Mouse (Mus musculus): ENCODE measurements around the gene a.

The a gene

DNA sequence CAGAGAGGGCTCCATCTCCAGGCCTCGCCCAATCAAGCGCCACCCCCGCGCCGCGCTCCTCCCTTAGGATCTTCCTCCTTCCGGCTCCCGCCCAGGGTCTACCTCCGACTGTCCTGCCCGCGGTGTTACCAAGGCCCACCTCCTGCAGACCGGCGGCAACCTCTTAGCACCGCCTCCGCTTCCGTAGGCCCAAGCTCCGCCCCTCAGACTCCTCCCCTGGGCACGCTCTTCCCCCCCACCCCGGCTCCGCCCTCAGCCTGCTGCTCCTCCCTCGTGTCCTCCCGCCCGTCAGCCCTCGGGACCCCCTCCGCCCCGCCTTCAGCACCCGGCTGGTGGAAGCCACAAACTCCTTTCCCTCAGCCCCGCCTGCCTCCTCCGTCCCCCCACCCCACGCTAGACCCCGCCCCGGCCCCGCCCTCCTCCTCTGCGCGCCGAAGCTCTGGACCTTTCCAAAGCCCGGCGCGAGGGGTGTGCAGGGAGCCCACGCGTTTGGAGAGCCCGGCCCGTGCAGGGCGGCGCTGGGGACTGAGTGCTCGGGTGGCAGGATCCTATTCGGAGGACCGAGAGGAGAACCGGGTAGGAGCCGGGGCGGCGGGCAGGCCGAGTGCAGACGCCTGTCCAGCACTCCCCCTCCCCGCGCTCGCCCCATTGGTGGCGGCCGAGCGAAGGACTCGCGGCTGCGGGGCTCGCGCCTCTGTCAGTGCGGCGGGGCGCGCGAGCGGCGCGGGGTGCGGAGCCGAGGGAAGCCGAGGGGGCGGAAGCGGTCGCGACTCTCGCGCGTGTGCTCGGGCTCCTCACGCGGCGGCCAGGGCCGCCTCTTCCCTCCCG is at the start of gene a, which contains the start of gene Raly:
Gene a, plus strand, starts transcription at position 747 of the 828 bp plus-strand sequence.
Gene Raly, plus strand, starts transcription at position 441 of the 828 bp plus-strand sequence.
- DNase-seq (ENCODE audit: low spot score in 2 of 2) = peak; percentile 95 to 96

DNA sequence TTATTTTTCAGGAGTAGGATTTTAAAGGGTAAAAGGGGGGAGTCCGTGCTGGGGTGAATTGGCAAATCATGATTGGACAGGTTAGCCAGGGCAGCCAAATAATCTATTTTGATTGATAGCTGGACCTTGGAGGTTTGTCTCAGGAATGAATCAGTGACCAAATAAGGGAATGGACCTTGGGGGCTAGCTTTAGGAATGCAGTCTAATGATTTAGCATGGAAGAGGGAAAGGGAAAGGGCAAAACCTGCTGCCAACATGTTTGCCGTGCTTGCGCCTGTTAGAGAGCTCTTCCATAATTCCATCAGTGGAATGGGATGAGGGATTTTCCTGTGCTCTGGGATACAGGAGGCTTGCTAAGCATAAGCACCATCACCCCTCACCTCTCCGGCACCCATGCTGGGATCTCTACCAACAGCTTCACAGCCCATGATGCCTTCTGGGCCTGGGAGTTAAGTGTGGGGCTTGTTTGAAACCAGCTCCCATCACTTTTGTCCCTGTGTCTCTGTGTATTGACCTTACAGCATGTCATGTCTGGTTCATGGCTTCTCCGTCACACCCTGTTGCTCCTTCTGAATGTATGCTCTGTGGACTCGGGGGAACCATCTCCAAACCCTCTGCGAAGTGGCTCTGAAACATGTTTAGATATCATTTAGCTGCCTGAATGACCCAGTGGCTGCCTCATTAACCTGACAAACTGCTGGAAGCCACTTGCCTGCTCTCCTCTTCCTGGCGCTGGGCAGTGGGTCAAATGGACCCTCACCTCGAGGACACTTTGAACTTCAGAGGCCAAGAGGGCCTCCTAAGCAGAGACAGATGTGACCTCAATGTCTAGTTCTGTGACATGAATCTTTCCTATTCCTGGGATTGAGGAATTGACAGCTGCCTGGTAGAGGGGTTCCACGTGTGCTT is 48.0 kb upstream of the a start:
- no peak for DNase-seq (ENCODE audit: low spot score in 2 of 2)

GRCm38 (mm10) chr2:154743915-154744314 is 47.3 kb upstream of the a start:
- no peak for DNase-seq (ENCODE audit: low spot score in 2 of 2)

- DNase-seq (ENCODE audit: low spot score in 2 of 2) = no peak
Measured at GRCm38 (mm10) chr2:154748383-154748782, 42.8 kb upstream of the a start.

GRCm38 (mm10) chr2:154749046-154750036 is 41.9 kb upstream of the a start:
- DNase-seq (ENCODE audit: low spot score in 2 of 2) = no peak

DNA sequence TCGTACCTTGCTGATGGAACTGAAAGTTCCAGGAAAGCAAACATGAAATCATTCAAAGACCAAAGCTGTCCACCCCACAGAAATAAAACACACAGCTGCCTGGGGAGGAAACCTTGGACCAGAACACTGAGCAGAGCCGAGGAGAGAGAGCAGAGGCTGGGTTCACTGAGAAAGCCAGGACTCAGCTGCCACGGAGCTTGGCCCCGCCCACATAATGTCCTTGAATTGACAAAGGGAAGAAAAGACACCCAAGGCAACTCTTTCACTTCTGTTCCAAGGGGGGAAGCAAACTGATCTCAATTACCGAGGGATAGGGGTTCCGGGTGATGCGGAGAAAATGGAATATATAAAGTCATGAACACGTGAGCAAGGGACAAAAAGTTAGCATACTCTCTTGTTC is 39.3 kb upstream of the a start:
- DNase-seq (ENCODE audit: low spot score in 2 of 2) = no peak

DNA sequence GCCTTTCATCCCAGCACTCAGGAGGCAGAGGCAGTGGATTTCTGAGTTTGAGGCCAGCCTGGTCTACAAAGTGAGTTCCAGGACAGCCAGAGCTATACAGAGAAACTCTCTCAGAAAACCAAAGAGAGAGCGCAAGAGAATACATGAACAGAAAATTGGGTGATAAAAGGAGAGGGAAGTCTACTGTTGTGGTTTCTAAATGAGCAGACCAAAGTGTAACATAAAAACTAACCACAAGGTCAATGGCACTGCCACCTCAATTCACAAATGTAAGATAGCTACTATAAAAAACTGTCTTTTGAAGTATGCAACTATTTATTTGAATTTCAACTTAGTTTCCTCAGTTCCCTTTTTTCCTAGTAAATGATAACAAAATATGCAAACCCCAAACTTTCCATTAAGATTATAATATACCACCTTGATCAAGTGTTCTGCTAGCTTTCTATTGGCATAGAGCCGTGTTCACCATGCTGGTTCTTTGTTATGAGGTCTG is 37.1 kb upstream of the a start:
- DNase-seq (ENCODE audit: low spot score in 2 of 2) = no peak

- no peak for DNase-seq (ENCODE audit: low spot score in 2 of 2)
Measured at GRCm38 (mm10) chr2:154755791-154756190, 35.4 kb upstream of the a start.

DNA sequence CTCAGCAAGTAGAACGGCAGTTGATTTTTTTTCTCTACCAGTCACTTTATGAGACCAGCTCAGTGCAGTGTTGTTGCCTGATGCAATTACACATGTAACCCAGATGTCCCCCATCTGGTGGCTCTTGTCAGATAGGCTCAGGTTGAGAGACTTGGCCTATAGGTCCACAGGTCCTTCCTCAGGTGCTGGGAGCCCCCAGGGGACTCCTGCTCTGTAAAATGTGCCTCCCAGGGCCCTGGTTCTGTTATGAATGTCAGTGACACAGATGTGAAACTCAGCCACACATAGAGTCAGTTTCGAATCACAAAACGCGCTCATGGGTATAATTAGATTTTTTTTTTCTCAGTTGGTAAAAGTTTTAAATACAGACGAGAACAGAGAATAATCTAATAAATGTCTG is 33.5 kb upstream of the a start:
- no peak for DNase-seq (ENCODE audit: low spot score in 2 of 2)

DNA sequence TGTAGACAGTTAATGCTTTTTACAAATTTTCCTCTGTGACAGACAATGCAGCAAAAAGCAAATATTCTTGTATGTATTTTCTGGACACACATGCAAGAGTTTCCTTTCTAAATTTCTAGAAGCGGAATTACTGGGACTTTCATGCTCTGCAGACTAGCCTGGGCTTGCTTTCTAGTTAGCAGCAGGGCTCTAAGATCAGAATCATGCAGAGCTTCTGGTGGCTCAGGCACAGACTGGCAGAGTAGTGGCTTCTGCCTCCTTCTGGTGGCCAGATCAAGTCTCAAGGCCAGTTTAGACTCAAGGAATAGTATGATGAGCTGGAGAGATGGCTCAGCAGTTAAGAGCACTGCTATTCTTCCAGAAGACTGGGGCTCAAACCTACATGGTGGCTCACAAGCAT is 32.7 kb upstream of the a start:
- no peak for DNase-seq (ENCODE audit: low spot score in 2 of 2)

- no peak for DNase-seq (ENCODE audit: low spot score in 2 of 2)
Measured at GRCm38 (mm10) chr2:154763226-154763625, 28.0 kb upstream of the a start.

GRCm38 (mm10) chr2:154764828-154765497 is 26.2 kb upstream of the a start:
- DNase-seq (ENCODE audit: low spot score in 2 of 2) = no peak

- no peak for DNase-seq (ENCODE audit: low spot score in 2 of 2)
Measured at GRCm38 (mm10) chr2:154765554-154766008, 25.6 kb upstream of the a start.

DNA sequence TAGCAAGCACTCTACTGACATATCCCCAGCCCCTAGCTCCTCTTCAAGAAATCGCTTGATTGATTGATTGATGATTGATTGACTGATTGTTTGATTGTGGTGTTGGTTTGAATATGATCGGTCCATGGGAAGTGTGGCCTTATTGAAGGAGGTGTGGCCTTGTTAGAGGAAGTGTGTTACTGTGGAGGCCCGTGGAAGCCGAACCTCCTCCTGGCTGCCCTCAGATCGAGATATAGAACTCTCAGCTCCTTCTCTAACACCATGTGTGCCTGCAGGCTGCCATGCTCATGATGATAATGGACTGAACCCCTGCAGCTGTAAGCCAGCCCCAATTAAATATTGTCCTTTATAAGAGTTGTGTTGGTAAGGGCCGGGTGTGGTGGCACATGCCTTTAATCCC is 24.2 kb upstream of the a start:
- no peak for DNase-seq (ENCODE audit: low spot score in 2 of 2)

GRCm38 (mm10) chr2:154769930-154770329 is 21.3 kb upstream of the a start, which contains the start of gene Gm14214:
Gene Gm14214, minus strand, starts transcription at chr2:154770030.
- DNase-seq (ENCODE audit: low spot score in 2 of 2) = no peak

DNA sequence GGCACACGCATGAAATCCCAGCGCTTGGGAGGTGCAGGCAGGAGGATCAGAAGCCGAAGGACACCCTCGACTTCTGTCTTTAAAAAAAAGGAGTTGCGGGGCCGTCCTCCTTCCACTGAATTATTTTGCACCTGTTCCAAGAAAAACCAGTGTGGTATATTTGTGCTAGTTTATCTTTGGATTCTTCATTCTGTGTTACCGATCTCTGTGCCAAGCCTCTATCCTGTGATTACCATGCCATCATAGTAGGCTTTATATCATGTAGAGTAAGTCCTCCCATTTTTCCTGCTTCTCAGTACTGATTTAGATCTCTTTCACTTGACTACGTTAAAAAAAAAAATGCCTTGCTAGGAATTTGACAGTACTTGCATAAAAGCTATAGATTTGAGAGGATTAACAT is 19.6 kb upstream of the a start:
- DNase-seq (ENCODE audit: low spot score in 2 of 2) = no peak

- peak in 1 of 2 experiments; percentile 40 for DNase-seq (ENCODE audit: low spot score in 2 of 2)
Measured at GRCm38 (mm10) chr2:154774032-154774431, 17.2 kb upstream of the a start.

- DNase-seq (ENCODE audit: low spot score in 2 of 2) = no peak
Measured at GRCm38 (mm10) chr2:154776496-154776895, 14.7 kb upstream of the a start.

DNA sequence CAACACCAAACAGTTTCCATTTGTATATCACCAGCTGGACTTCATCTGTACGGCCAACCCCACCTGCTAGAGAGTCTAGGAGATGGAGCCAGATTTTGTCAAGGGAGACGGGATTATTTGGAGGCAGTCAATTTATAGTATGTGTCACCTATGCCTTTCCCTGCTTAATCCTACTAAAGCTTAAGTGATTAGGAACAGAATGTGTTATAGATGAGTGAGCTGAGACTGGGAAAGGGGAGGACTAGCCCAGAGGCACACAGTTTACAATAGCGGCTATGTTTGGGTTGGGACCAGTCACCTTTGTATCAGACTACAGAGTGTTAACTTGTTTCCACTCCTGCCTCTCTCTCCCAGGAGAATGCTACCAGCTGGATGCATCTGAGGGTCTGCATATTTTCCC is 11.6 kb upstream of the a start:
- DNase-seq (ENCODE audit: low spot score in 2 of 2) = no peak

DNA sequence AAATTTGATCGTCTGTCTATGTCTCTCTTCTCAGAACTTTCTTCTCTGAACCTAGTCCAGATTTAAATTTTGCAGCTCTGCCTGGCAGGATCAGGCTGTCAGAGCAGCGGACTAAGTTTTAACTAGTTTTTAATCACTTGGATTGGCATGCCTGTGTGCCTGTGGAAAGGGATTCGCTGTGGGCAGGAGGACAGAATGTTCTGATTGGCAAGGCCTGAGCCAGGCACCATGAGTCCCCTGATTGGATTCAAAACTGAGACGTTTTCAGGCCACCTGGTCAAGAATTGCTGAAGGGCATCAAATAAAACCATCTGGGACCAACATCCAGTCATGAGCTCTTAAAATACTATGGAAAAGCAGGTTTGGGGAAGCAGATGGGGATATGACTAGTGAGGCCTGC is 8.8 kb upstream of the a start:
- no peak for DNase-seq (ENCODE audit: low spot score in 2 of 2)
